Mouse (Mus musculus) midbrain, postnatal 0 days (tissue): ENCODE data around the gene Skida1. TPM values are rescaled to one million over a fixed set of nuclear protein-coding genes. Genes with fewer than 3 reads are reported as not detected.
A peak's percentile ranks its signal among the peaks of the same experiment; 100 is the strongest.

Experiments used
- ATAC-seq: fragments of 200-750 bp; cut with Nextera tagmentation; 2 replicates; pipeline ENCODE4 v1.8.0; 2017; ENCODE audit warnings: moderate number of reproducible peaks, mild to moderate bottlenecking, moderate TSS enrichment, moderate library complexity; ENCODE audit not compliant: low FRiP score
- DNase-seq: peaks from one replicate; pipeline ENCODE4 v3.0.0-alpha.2; 2015; ENCODE audit warnings: low spot score
- H3K27ac ChIP-seq: fragments of 300-500 bp; sonication (generic); 2 replicates; pipeline ENCODE4 v1.5.1; 2014; ENCODE audit warnings: low read depth, mild to moderate bottlenecking, low read length, mixed read lengths
- H3K27me3 ChIP-seq: fragments of 300-500 bp; sonication (generic); 2 replicates; pipeline ENCODE4 v1.6.1; 2014; ENCODE audit warnings: low read length, control low read depth, mixed read lengths; ENCODE audit not compliant: insufficient read depth
- H3K36me3 ChIP-seq: fragments of 300-500 bp; sonication (generic); 2 replicates; pipeline ENCODE4 v1.6.1; 2014; ENCODE audit warnings: low read length, control low read depth, mixed read lengths; ENCODE audit not compliant: insufficient read depth
- H3K4me1 ChIP-seq: fragments of 300-500 bp; sonication (generic); 2 replicates; pipeline ENCODE4 v1.6.1; 2014; ENCODE audit warnings: mild to moderate bottlenecking, control low read depth, antibody characterized with exemption, low read length, mixed read lengths; ENCODE audit not compliant: insufficient read depth
- H3K4me2 ChIP-seq: fragments of 300-500 bp; sonication (generic); 2 replicates; pipeline ENCODE4 v1.6.1; 2014; ENCODE audit warnings: low read depth, mild to moderate bottlenecking, low read length, mixed read lengths; ENCODE audit not compliant: poor library complexity, severe bottlenecking
- H3K4me3 ChIP-seq: fragments of 300-500 bp; sonication (generic); 2 replicates; pipeline ENCODE4 v1.5.1; 2014; ENCODE audit warnings: low read depth, mild to moderate bottlenecking, low read length, moderate library complexity
- H3K9ac ChIP-seq: fragments of 300-500 bp; sonication (generic); replicated peaks from 2 replicates; pipeline ENCODE4 v1.6.1; 2014; ENCODE audit warnings: mild to moderate bottlenecking, low read length, moderate library complexity, mixed read lengths; ENCODE audit not compliant: poor library complexity, severe bottlenecking
- H3K9me3 ChIP-seq: fragments of 300-500 bp; sonication (generic); 2 replicates; pipeline ENCODE4 v1.6.1; 2016; ENCODE audit warnings: low read length, control low read depth
- CTCF ChIP-seq: IDR thresholded peaks from 2 replicates; pipeline ENCODE4 v1.5.1; 2016; ENCODE audit warnings: antibody characterized with exemption, mild to moderate bottlenecking
- WGBS: fragments of 180-500 bp; shearing (Covaris S2); extraction: QIAGEN DNeasy Blood & Tissue Kit; methylation state at CpG from one replicate; pipeline ENCODE4 v1.1.7; 2014; 5-methylcytosine and 5-hydroxymethylcytosine counted together
- polyA plus RNA-seq: library from polyadenylated mRNA; unstranded; fragments of >200 nt; fragmentation: Nextera tagmentation; extraction: Ambion mirVana; gene quantifications from 2 replicates; pipeline ENCODE4 v1.2.1, GENCODE M21; 2015
- total RNA-seq: library from RNA; depleted of rRNA; stranded (reverse); fragments of >200 nt; gene quantifications from 2 replicates; pipeline ENCODE4 v1.2.3, GENCODE M21; 2014

The Skida1 gene
- total and polyA plus RNA-seq, 2 experiments from 2014 or later: 4.3 to 12.1 TPM

GRCm38 (mm10) chr2:18031271-18031821 is 17.5 kb downstream of the Skida1 start:
- peak overlapping the region; percentile 36 for H3K4me3 ChIP-seq
- no peak overlapping the region for H3K27ac ChIP-seq
- H3K9ac ChIP-seq: peak overlapping the region; percentile 55
- H3K9me3 ChIP-seq: no peaks in the 10 kb centered on the region
- DNase-seq (no peak), ATAC-seq (no peak)
- H3K4me2 ChIP-seq: peak overlapping the region; percentile 80
- peaks cover 19% of the 10 kb centered on the region; the same call in 1 of the 2 replicates for H3K4me1 ChIP-seq
- TF ChIP-seq CTCF: no peak
- H3K27me3 ChIP-seq: peaks cover 4% of the 10 kb centered on the region; the same call in 1 of the 2 replicates
- no peaks in the 10 kb centered on the region for H3K36me3 ChIP-seq
- 21% methylated on average over 26 of the region's 26 CpGs for WGBS

GRCm38 (mm10) chr2:18030581-18030980 is 18.3 kb downstream of the Skida1 start:
- ATAC-seq (no peak), DNase-seq (no peak)
- Histone ChIP-seq H3K4me2 (no peak overlapping the region), H3K4me3 (no peak overlapping the region), H3K4me1 (peaks cover 20% of the 10 kb centered on the region; the same call in 1 of the 2 replicates), H3K27me3 (peaks cover 4% of the 10 kb centered on the region; the same call in 1 of the 2 replicates), H3K36me3 (no peaks in the 10 kb centered on the region), H3K27ac (no peak overlapping the region), H3K9ac (no peak overlapping the region), H3K9me3 (no peaks in the 10 kb centered on the region)
- 68% methylated on average over 8 of the region's 8 CpGs for WGBS
- TF ChIP-seq CTCF: no peak

- peaks cover 4% of the 10 kb centered on the region; the same call in 1 of the 2 replicates for H3K27me3 ChIP-seq
- no peak overlapping the region for H3K4me2 ChIP-seq
- no peaks in the 10 kb centered on the region for H3K36me3 ChIP-seq
- H3K9ac ChIP-seq: no peak overlapping the region
- TF ChIP-seq CTCF: no peak
- H3K27ac ChIP-seq: no peak overlapping the region
- ATAC-seq: no peak
- peaks cover 20% of the 10 kb centered on the region; the same call in 1 of the 2 replicates for H3K4me1 ChIP-seq
- no peaks in the 10 kb centered on the region for H3K9me3 ChIP-seq
- DNase-seq: no peak
- H3K4me3 ChIP-seq: no peak overlapping the region
- WGBS: 78% methylated on average over 7 of the region's 7 CpGs
Observed at GRCm38 (mm10) chr2:18029656-18030055, 19.2 kb downstream of the Skida1 start.

- DNase-seq (peak; percentile 82), ATAC-seq (peak; percentile 61)
- TF ChIP-seq CTCF: no peak
- Histone ChIP-seq H3K27ac (peak overlapping the region; percentile 85), H3K4me3 (peak overlapping the region; percentile 65), H3K4me1 (peaks cover 20% of the 10 kb centered on the region; the same call in 1 of the 2 replicates), H3K27me3 (peaks cover 4% of the 10 kb centered on the region; the same call in 1 of the 2 replicates), H3K4me2 (peak overlapping the region; percentile 88), H3K36me3 (no peaks in the 10 kb centered on the region), H3K9me3 (no peaks in the 10 kb centered on the region), H3K9ac (peak overlapping the region; percentile 62)
- WGBS: under 1% methylated on average over 57 of the region's 61 CpGs
Observed at GRCm38 (mm10) chr2:18028140-18029021, 20.5 kb downstream of the Skida1 start.

GRCm38 (mm10) chr2:18027448-18028139 is 21.3 kb downstream of the Skida1 start:
- peak; percentile 97 for TF ChIP-seq CTCF
- under 1% methylated on average over 41 of the region's 44 CpGs for WGBS

More at GRCm38 (mm10) chr2:18027448-18028139, 21.3 kb downstream of the Skida1 start:
- no peaks in the 10 kb centered on the region for H3K9me3 ChIP-seq
- DNase-seq: peak; percentile 94
- ATAC-seq: peak; percentile 87
- peak overlapping the region; percentile 88 for H3K4me2 ChIP-seq
- peak overlapping the region; percentile 85 for H3K27ac ChIP-seq
- peaks cover 4% of the 10 kb centered on the region; the same call in 1 of the 2 replicates for H3K27me3 ChIP-seq
- peak overlapping the region; percentile 62 for H3K9ac ChIP-seq
- no peaks in the 10 kb centered on the region for H3K36me3 ChIP-seq
- H3K4me1 ChIP-seq: peaks cover 20% of the 10 kb centered on the region; the same call in 1 of the 2 replicates
- peak overlapping the region; percentile 65 for H3K4me3 ChIP-seq
